Mouse (Mus musculus) intestine, embryonic 14.5 days (tissue): ENCODE measurements around the gene Iffo1. TPM values are rescaled to one million over a fixed set of nuclear protein-coding genes. Genes with fewer than 3 reads are reported as not detected.
"Not testable (repeated sequence)": the region's sequence is repeated elsewhere in the genome, so short reads cannot be mapped to it uniquely, and the experiment has no call there.

Experiments used
- ATAC-seq: fragments of 200-750 bp; cut with Nextera tagmentation; replicated peaks from 2 replicates; pipeline ENCODE4 v1.8.0; 2017; ENCODE audit warnings: low read depth, moderate number of reproducible peaks, moderate TSS enrichment, moderate library complexity; ENCODE audit not compliant: low FRiP score, low TSS enrichment
- DNase-seq: peaks from one replicate; pipeline ENCODE4 v3.0.0-alpha.2; 2018; ENCODE audit warnings: low spot score
- H3K27ac ChIP-seq: fragments of 300-500 bp; sonication (generic); 2 replicates; pipeline ENCODE4 v1.5.1; 2014; ENCODE audit warnings: low read depth, mild to moderate bottlenecking, control low read depth
- H3K27me3 ChIP-seq: fragments of 300-500 bp; sonication (generic); replicated peaks from 2 replicates; pipeline ENCODE4 v1.6.1; 2014; ENCODE audit warnings: low read length, control low read depth; ENCODE audit not compliant: control insufficient read depth, insufficient read depth
- H3K36me3 ChIP-seq: fragments of 300-500 bp; sonication (generic); 2 replicates; pipeline ENCODE4 v1.6.1; 2014; ENCODE audit warnings: low read length, control low read depth; ENCODE audit not compliant: control insufficient read depth, insufficient read depth
- H3K4me1 ChIP-seq: fragments of 300-500 bp; sonication (generic); replicated peaks from 2 replicates; pipeline ENCODE4 v1.6.1; 2014; ENCODE audit warnings: low read length, control low read depth, mixed read lengths; ENCODE audit not compliant: control insufficient read depth, insufficient read depth
- H3K4me2 ChIP-seq: fragments of 300-500 bp; sonication (generic); 2 replicates; pipeline ENCODE4 v1.6.1; 2014; ENCODE audit warnings: low read length
- H3K4me3 ChIP-seq: fragments of 300-500 bp; sonication (generic); 2 replicates; pipeline ENCODE4 v1.5.1; 2014; ENCODE audit warnings: low read depth, low read length, control low read depth, mixed read lengths
- H3K9ac ChIP-seq: fragments of 300-500 bp; sonication (generic); 2 replicates; pipeline ENCODE4 v1.6.1; 2014; ENCODE audit warnings: mild to moderate bottlenecking, low read length
- H3K9me3 ChIP-seq: fragments of 300-500 bp; sonication (generic); 2 replicates; pipeline ENCODE4 v1.6.1; 2016; ENCODE audit warnings: low read length, control low read depth; ENCODE audit not compliant: control insufficient read depth
- WGBS: fragments of 180-500 bp; shearing (Covaris S2); extraction: QIAGEN DNeasy Blood & Tissue Kit; methylation state at CpG from one replicate; pipeline ENCODE4 v1.1.7; 2014; 5-methylcytosine and 5-hydroxymethylcytosine counted together
- polyA plus RNA-seq: library from polyadenylated mRNA; unstranded; fragments of >200 nt; fragmentation: Nextera tagmentation; extraction: Ambion mirVana; gene quantifications from 2 replicates; pipeline ENCODE4 v1.2.1, GENCODE M21; 2014

Gene Iffo1
- polyA plus RNA-seq, 1 experiment from 2014 or later: 6.7 TPM

- 16% methylated on average over 22 of the region's 22 CpGs for WGBS
- no peak overlapping the region for H3K4me2 ChIP-seq
- H3K27me3 ChIP-seq: no peaks in the 10 kb centered on the region
These were observed 16.1 kb downstream of the Iffo1 start for GRCm38 (mm10) chr6:125160854-125161760.

GRCm38 (mm10) chr6:125161971-125162370, 16.9 kb downstream of the Iffo1 start:
- H3K4me1 ChIP-seq: peaks cover 24% of the 10 kb centered on the region
- H3K36me3 ChIP-seq: peaks cover 54% of the 10 kb centered on the region
- H3K27ac ChIP-seq, H3K27me3 ChIP-seq, H3K9me3 ChIP-seq, ATAC-seq, H3K9ac ChIP-seq, H3K4me2 ChIP-seq, H3K4me3 ChIP-seq: not testable (repeated sequence)
- peak; percentile 84 for DNase-seq
- 16% methylated on average over 3 of the region's 5 CpGs for WGBS

More at GRCm38 (mm10) chr6:125160854-125161760, 16.1 kb downstream of the Iffo1 start:
- Histone ChIP-seq H3K27ac (peak overlapping the region; percentile 45; the same call in 1 of the 2 replicates), H3K9ac (no peak overlapping the region), H3K36me3 (peaks cover 54% of the 10 kb centered on the region), H3K4me1 (peaks cover 19% of the 10 kb centered on the region), H3K4me3 (no peak overlapping the region), H3K9me3 (no peaks in the 10 kb centered on the region)
- ATAC-seq (peak; percentile 10; the same call in 1 of the 2 replicates), DNase-seq (peak; percentile 81)

GRCm38 (mm10) chr6:125162615-125163305, 17.7 kb downstream of the Iffo1 start:
- H3K9ac ChIP-seq, H3K27me3 ChIP-seq, ATAC-seq, H3K9me3 ChIP-seq, H3K27ac ChIP-seq, DNase-seq: not testable (repeated sequence)
- Histone ChIP-seq H3K4me1 (peaks cover 31% of the 10 kb centered on the region), H3K4me2 (peak overlapping the region; percentile 15; the same call in 1 of the 2 replicates), H3K36me3 (peaks cover 60% of the 10 kb centered on the region), H3K4me3 (peak overlapping the region; percentile 1; the same call in 1 of the 2 replicates)
- WGBS: 76% methylated on average over 11 of the region's 16 CpGs

GRCm38 (mm10) chr6:125163801-125164657, 19.0 kb downstream of the Iffo1 start:
- DNase-seq (peak; percentile 63), ATAC-seq (no peak)
- 4% methylated on average over 20 of the region's 20 CpGs for WGBS
- peaks cover 63% of the 10 kb centered on the region for H3K36me3 ChIP-seq
- peak overlapping the region; percentile 92; the same call in 1 of the 2 replicates for H3K27ac ChIP-seq
- peak overlapping the region; percentile 74 for H3K4me2 ChIP-seq
- peak overlapping the region; percentile 68 for H3K4me3 ChIP-seq
- H3K9ac ChIP-seq: peak overlapping the region; percentile 98
- H3K4me1 ChIP-seq: peaks cover 31% of the 10 kb centered on the region
- no peaks in the 10 kb centered on the region for H3K9me3 ChIP-seq
- H3K27me3 ChIP-seq: no peaks in the 10 kb centered on the region

- peak; percentile 17 for ATAC-seq
- peaks cover 63% of the 10 kb centered on the region for H3K36me3 ChIP-seq
These were observed 19.8 kb downstream of the Iffo1 start for GRCm38 (mm10) chr6:125164672-125165327.

GRCm38 (mm10) chr6:125165328-125165891, 20.4 kb downstream of the Iffo1 start:
- no peaks in the 10 kb centered on the region for H3K9me3 ChIP-seq
- H3K27ac ChIP-seq: peak overlapping the region; percentile 95
- peak overlapping the region; percentile 74 for H3K4me2 ChIP-seq
- H3K9ac ChIP-seq: peak overlapping the region; percentile 98
- H3K4me3 ChIP-seq: peak overlapping the region; percentile 68
- ATAC-seq: peak; percentile 88
- H3K4me1 ChIP-seq: peaks cover 31% of the 10 kb centered on the region
- H3K36me3 ChIP-seq: peaks cover 63% of the 10 kb centered on the region
- H3K27me3 ChIP-seq: no peaks in the 10 kb centered on the region
- DNase-seq: peak; percentile 100
- under 1% methylated on average over 36 of the region's 36 CpGs for WGBS

More at GRCm38 (mm10) chr6:125164672-125165327, 19.8 kb downstream of the Iffo1 start:
- peak overlapping the region; percentile 74 for H3K4me2 ChIP-seq
- H3K4me3 ChIP-seq: peak overlapping the region; percentile 68
- H3K9me3 ChIP-seq: no peaks in the 10 kb centered on the region
- H3K4me1 ChIP-seq: peaks cover 31% of the 10 kb centered on the region
- peak overlapping the region; percentile 98 for H3K9ac ChIP-seq
- DNase-seq: peak; percentile 85
- H3K27ac ChIP-seq: peak overlapping the region; percentile 92
- WGBS: under 1% methylated on average over 39 of the region's 39 CpGs
- H3K27me3 ChIP-seq: no peaks in the 10 kb centered on the region

- Histone ChIP-seq H3K27me3 (no peaks in the 10 kb centered on the region), H3K9me3 (no peaks in the 10 kb centered on the region), H3K4me3 (peak within 1 kb of the TSS; percentile 68), H3K27ac (peak within 1 kb of the TSS; percentile 95), H3K4me2 (peak within 1 kb of the TSS; percentile 74), H3K36me3 (peaks cover 63% of the 10 kb centered on the region), H3K9ac (peak within 1 kb of the TSS; percentile 98), H3K4me1 (peaks cover 23% of the 10 kb centered on the region)
- ATAC-seq: peak; percentile 71
- DNase-seq: peak; percentile 86
- 0% methylated on average over 18 of the region's 18 CpGs for WGBS
These were observed 21.2 kb downstream of the Iffo1 start, which contains the start of gene Gapdh for GRCm38 (mm10) chr6:125166051-125166751. Gene Gapdh (minus strand): TSS chr6:125166467.
